Mouse (Mus musculus) lung, embryonic 15.5 days (tissue): ENCODE data around the gene Cenps. TPM values are rescaled to one million over a fixed set of nuclear protein-coding genes. Genes with fewer than 3 reads are reported as not detected.
A peak's percentile ranks its signal among the peaks of the same experiment; 100 is the strongest.

ENCODE experiments used
- ATAC-seq: fragments of 200-750 bp; cut with Nextera tagmentation; 2 replicates; pipeline ENCODE4 v1.8.0; 2017; ENCODE audit warnings: moderate number of reproducible peaks, borderline replicate concordance; ENCODE audit not compliant: low FRiP score, low TSS enrichment; ENCODE audit errors: extremely low read depth
- H3K27ac ChIP-seq: fragments of 300-500 bp; sonication (generic); 2 replicates; pipeline ENCODE4 v1.5.1; 2015; ENCODE audit warnings: moderate library complexity, mild to moderate bottlenecking, inconsistent platforms
- H3K27me3 ChIP-seq: fragments of 300-500 bp; sonication (generic); 2 replicates; pipeline ENCODE4 v1.6.1; 2015; ENCODE audit warnings: inconsistent platforms
- H3K36me3 ChIP-seq: fragments of 300-500 bp; sonication (generic); 2 replicates; pipeline ENCODE4 v1.6.1; 2015; ENCODE audit warnings: inconsistent platforms
- H3K4me1 ChIP-seq: fragments of 300-500 bp; sonication (generic); 2 replicates; pipeline ENCODE4 v1.6.1; 2015; ENCODE audit warnings: inconsistent platforms
- H3K4me2 ChIP-seq: fragments of 300-500 bp; sonication (generic); 2 replicates; pipeline ENCODE4 v1.6.1; 2015; ENCODE audit warnings: inconsistent platforms, mild to moderate bottlenecking, moderate library complexity
- H3K4me3 ChIP-seq: fragments of 300-500 bp; sonication (generic); 2 replicates; pipeline ENCODE4 v1.5.1; 2015; ENCODE audit warnings: mild to moderate bottlenecking, inconsistent platforms
- H3K9ac ChIP-seq: fragments of 300-500 bp; sonication (generic); 2 replicates; pipeline ENCODE4 v1.6.1; 2015; ENCODE audit warnings: inconsistent platforms
- H3K9me3 ChIP-seq: fragments of 300-500 bp; sonication (generic); 2 replicates; pipeline ENCODE4 v1.6.1; 2016; ENCODE audit warnings: inconsistent platforms
- WGBS: fragments of 180-500 bp; shearing (Covaris S2); methylation state at CpG from one replicate; pipeline ENCODE4 v1.1.7; 2015; 5-methylcytosine and 5-hydroxymethylcytosine counted together
- polyA plus RNA-seq: library from polyadenylated mRNA; unstranded; fragments of >200 nt; fragmentation: Nextera tagmentation; extraction: Ambion mirVana; gene quantifications from 2 replicates; pipeline ENCODE4 v1.2.1, GENCODE M21; 2015

Gene Cenps
- polyA plus RNA-seq = 36.2 and 40.7 TPM in 2 replicates

GRCm38 (mm10) chr4:149136982-149137770 is at the start of gene Cenps:
TSS of gene Cenps (minus strand) at chr4:149137629.
- peak within 1 kb of the TSS; percentile 84 for H3K4me2 ChIP-seq
- WGBS = under 1% methylated on average over 68 of the region's 68 CpGs
- peak within 1 kb of the TSS; percentile 76 for H3K9ac ChIP-seq
- H3K36me3 ChIP-seq = no peaks in the 10 kb centered on the region
- peaks cover 18% of the 10 kb centered on the region for H3K4me1 ChIP-seq
- ATAC-seq = peak; percentile 88
- no peaks in the 10 kb centered on the region for H3K9me3 ChIP-seq
- H3K27ac ChIP-seq = peak within 1 kb of the TSS; percentile 88
- peak within 1 kb of the TSS; percentile 54 for H3K4me3 ChIP-seq
- H3K27me3 ChIP-seq = no peaks in the 10 kb centered on the region

GRCm38 (mm10) chr4:149182755-149183154 is 45.3 kb upstream of the Cenps start:
- H3K4me3 ChIP-seq = no peak overlapping the region
- H3K27ac ChIP-seq = no peak overlapping the region
- H3K9ac ChIP-seq = no peak overlapping the region
- peaks cover 11% of the 10 kb centered on the region for H3K4me1 ChIP-seq
- no peak overlapping the region for H3K4me2 ChIP-seq
- peaks cover 58% of the 10 kb centered on the region for H3K36me3 ChIP-seq
- H3K27me3 ChIP-seq = no peaks in the 10 kb centered on the region
- no peak for ATAC-seq
- 62% methylated on average over 4 of the region's 4 CpGs for WGBS
- no peaks in the 10 kb centered on the region for H3K9me3 ChIP-seq

DNA sequence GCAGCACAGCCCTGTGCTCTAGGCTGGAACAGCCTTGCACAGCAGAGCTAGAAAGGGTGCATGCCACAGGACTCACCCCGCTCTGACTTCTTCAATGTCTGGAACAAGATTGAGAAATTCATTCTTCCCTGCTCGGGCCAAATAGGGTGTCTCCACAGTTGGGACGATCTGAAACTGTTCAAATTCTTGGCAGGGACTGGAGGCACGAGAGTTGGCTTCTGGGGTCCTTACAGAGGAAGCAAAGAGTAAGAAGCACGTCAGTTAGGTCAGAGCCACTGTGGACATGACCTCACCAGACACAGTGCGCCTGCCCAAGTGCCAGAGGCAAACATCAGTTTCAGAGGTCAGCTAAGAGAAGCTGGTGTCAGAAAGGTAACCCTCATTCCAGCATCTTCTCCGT is 44.8 kb upstream of the Cenps start:
- Histone ChIP-seq H3K27me3 (no peaks in the 10 kb centered on the region), H3K4me1 (peaks cover 11% of the 10 kb centered on the region), H3K4me2 (no peak overlapping the region), H3K27ac (no peak overlapping the region), H3K9ac (no peak overlapping the region), H3K4me3 (no peak overlapping the region), H3K36me3 (peaks cover 52% of the 10 kb centered on the region), H3K9me3 (no peaks in the 10 kb centered on the region)
- ATAC-seq = no peak
- WGBS = 77% methylated on average over 7 of the region's 7 CpGs

DNA sequence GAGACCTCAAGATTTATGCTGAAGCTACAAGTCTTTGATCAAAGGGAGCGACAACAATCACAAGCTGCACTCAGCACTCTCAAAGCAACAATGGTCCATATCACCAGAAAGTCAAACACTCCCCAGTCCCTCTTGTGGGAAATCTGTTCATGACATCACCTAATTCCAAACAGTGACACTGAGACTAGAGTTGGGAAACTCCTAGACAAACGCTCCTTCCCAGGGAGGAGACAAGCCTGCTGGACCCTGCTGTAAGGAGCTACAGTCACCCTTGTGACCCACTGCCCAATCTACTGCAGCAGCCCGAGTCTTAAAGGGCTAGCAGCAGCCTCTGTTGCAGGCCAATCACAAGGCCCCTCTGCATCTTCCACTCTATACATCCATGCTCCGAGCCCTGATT is 42.1 kb upstream of the Cenps start:
- Histone ChIP-seq H3K9me3 (no peaks in the 10 kb centered on the region), H3K4me1 (peaks cover 11% of the 10 kb centered on the region), H3K36me3 (peaks cover 37% of the 10 kb centered on the region), H3K4me2 (no peak overlapping the region), H3K27ac (peak overlapping the region; percentile 47), H3K27me3 (no peaks in the 10 kb centered on the region), H3K9ac (no peak overlapping the region), H3K4me3 (no peak overlapping the region)
- ATAC-seq = no peak
- WGBS = 44% methylated on average over 4 of the region's 4 CpGs

DNA sequence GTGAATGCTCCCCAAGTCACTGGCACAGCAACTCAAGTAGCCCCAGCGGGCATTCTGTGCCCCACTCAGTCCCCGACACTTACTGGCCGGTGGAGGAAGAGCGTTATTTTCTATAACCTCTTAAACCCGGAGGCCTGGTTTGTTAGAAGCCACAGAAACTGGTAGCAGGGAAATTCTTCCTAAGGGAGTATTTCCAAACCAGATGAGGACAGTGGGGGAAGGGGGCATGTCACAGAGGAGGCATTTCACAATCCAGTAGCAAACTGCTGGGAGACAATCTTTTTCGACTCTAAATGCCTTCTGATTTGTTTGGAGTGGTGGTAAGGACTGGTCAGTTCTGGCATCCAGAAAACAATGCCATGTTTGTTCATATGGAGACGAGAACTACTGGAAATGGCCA is 41.7 kb upstream of the Cenps start:
- ATAC-seq = no peak
- peak overlapping the region; percentile 47 for H3K27ac ChIP-seq
- no peak overlapping the region for H3K4me3 ChIP-seq
- peaks cover 11% of the 10 kb centered on the region for H3K4me1 ChIP-seq
- H3K36me3 ChIP-seq = peaks cover 33% of the 10 kb centered on the region
- no peaks in the 10 kb centered on the region for H3K9me3 ChIP-seq
- no peak overlapping the region for H3K4me2 ChIP-seq
- no peak overlapping the region for H3K9ac ChIP-seq
- no peaks in the 10 kb centered on the region for H3K27me3 ChIP-seq
- WGBS = 49% methylated on average over 7 of the region's 7 CpGs

DNA sequence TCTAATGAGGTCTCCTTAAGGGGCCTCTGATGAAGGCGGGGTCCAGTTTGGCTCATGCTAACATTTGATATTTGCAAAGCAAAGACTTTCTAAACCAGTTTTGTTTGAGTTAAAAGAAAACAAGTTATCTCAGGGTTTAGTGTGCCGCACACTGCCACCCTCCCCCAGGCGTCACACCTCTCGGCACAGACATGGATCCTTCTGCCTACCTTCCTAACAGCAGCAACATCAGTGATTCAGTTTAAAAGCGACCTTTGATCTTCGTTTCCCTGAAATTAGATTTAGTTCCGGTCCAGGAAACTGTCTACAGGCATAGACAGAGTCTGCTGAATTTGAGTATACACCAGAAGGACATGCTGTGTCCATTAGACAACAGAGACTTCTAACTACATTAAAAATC is 40.9 kb upstream of the Cenps start:
- Histone ChIP-seq H3K27me3 (no peaks in the 10 kb centered on the region), H3K9ac (no peak overlapping the region), H3K4me2 (no peak overlapping the region), H3K4me1 (peaks cover 11% of the 10 kb centered on the region), H3K27ac (no peak overlapping the region), H3K9me3 (no peaks in the 10 kb centered on the region), H3K4me3 (no peak overlapping the region), H3K36me3 (peaks cover 26% of the 10 kb centered on the region)
- 69% methylated on average over 7 of the region's 7 CpGs for WGBS
- ATAC-seq = no peak

- Histone ChIP-seq H3K36me3 (peaks cover 17% of the 10 kb centered on the region), H3K9ac (no peak overlapping the region), H3K4me3 (no peak overlapping the region), H3K4me2 (no peak overlapping the region), H3K4me1 (peaks cover 19% of the 10 kb centered on the region), H3K9me3 (no peaks in the 10 kb centered on the region), H3K27me3 (no peaks in the 10 kb centered on the region), H3K27ac (no peak overlapping the region)
- no peak for ATAC-seq
- 60% methylated on average over 5 of the region's 5 CpGs for WGBS
These were observed 39.6 kb upstream of the Cenps start for GRCm38 (mm10) chr4:149177046-149177445.

DNA sequence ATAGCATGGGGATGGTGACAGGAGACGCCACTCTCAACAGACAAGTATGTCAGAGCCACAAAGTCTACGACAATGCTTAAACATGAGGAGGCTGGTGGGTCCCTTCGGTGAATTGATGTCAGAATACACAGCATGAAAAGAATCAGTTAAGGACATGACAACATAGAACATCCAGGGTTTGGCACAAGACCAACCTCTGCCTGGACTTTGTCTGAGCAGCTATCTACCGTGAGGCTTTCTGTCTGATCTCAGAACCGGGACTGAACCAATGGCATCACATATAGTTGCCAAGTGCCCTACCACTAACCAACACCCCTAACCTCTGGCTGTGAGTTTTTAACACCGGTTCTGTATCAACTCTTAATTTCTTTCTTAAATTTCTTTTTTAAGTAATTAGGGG is 39.2 kb upstream of the Cenps start:
- H3K4me1 ChIP-seq = peaks cover 23% of the 10 kb centered on the region
- no peaks in the 10 kb centered on the region for H3K9me3 ChIP-seq
- WGBS = 67% methylated on average over 6 of the region's 6 CpGs
- H3K27me3 ChIP-seq = no peaks in the 10 kb centered on the region
- no peak overlapping the region for H3K4me3 ChIP-seq
- no peak overlapping the region for H3K4me2 ChIP-seq
- H3K36me3 ChIP-seq = peaks cover 13% of the 10 kb centered on the region
- ATAC-seq = no peak
- H3K9ac ChIP-seq = no peak overlapping the region
- H3K27ac ChIP-seq = no peak overlapping the region

GRCm38 (mm10) chr4:149173661-149174060 is 36.2 kb upstream of the Cenps start:
- ATAC-seq = no peak
- Histone ChIP-seq H3K4me2 (no peak overlapping the region), H3K27me3 (no peaks in the 10 kb centered on the region), H3K36me3 (no peaks in the 10 kb centered on the region), H3K9me3 (no peaks in the 10 kb centered on the region), H3K4me1 (peaks cover 16% of the 10 kb centered on the region), H3K9ac (no peak overlapping the region), H3K27ac (no peak overlapping the region), H3K4me3 (no peak overlapping the region)
- WGBS = 76% methylated on average over 6 of the region's 6 CpGs

DNA sequence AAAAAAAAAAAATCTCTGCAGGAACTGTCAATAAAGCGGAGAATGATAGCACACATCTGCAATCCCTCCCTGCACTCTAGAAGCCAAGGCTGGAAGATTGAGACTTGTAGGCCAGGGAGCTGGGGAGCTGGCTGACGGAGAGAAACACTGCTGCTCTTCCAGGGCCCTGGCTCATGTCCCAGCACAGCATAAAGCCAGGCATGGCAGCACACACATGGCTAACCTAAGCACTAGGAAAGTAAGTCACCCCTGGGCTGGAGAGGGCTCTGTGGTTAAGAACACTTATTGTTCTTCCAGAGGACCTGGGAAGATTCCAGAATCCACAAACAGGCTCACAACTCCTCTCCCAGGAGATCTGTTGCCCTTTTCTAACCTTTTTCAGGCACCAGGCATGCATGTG is 35.2 kb upstream of the Cenps start:
- peak overlapping the region; percentile 70 for H3K27ac ChIP-seq
- no peaks in the 10 kb centered on the region for H3K27me3 ChIP-seq
- WGBS = 34% methylated on average over 2 of the region's 2 CpGs
- peak; percentile 55; the same call in 1 of the 2 replicates for ATAC-seq
- H3K4me2 ChIP-seq = no peak overlapping the region
- no peak overlapping the region for H3K9ac ChIP-seq
- no peaks in the 10 kb centered on the region for H3K36me3 ChIP-seq
- no peak overlapping the region for H3K4me3 ChIP-seq
- H3K4me1 ChIP-seq = peaks cover 13% of the 10 kb centered on the region
- no peaks in the 10 kb centered on the region for H3K9me3 ChIP-seq

DNA sequence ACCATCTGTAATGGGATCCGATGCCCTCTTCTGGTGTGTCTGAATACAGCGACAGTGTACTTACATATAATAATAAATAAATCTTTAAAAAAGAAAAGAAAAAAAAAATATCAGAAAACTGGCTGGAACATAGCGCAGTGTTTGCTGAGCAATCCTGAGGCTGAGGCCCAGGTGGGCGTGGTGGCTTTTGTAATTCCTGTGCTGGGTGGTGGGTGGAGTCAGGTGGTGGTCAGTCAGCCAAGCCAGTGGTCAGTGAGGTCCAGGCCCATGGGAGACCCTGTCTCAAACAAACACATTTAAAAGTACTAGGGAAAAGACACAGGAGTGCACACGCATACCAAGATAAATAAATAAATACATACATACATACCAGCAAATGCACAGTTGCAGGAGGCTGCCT is 34.7 kb upstream of the Cenps start:
- H3K27me3 ChIP-seq = no peaks in the 10 kb centered on the region
- H3K4me1 ChIP-seq = peaks cover 13% of the 10 kb centered on the region
- WGBS = 80% methylated on average over 5 of the region's 5 CpGs
- H3K4me3 ChIP-seq = no peak overlapping the region
- no peaks in the 10 kb centered on the region for H3K36me3 ChIP-seq
- H3K9me3 ChIP-seq = no peaks in the 10 kb centered on the region
- H3K4me2 ChIP-seq = no peak overlapping the region
- H3K9ac ChIP-seq = no peak overlapping the region
- H3K27ac ChIP-seq = peak overlapping the region; percentile 70
- ATAC-seq = no peak

DNA sequence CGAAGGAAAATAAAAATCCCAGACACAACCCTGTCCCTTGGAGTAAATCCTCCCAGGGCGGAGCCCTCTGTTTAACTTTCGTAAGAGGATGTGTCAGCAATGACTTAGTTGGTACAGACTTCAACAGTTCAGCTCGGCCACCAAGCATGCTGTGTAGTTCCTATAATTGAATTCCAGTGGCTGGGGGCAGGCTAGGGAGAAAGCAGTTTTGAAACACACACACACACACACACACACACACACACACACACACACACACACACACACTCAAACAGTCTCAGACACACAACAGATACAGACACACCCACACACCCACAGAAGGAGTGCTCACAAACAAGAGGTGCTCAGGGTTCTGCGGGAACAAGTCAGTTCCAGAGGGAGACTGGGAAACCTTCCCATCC is 34.2 kb upstream of the Cenps start:
- H3K9me3 ChIP-seq = no peaks in the 10 kb centered on the region
- H3K4me3 ChIP-seq = no peak overlapping the region
- no peak overlapping the region for H3K4me2 ChIP-seq
- 55% methylated on average over 5 of the region's 5 CpGs for WGBS
- no peaks in the 10 kb centered on the region for H3K27me3 ChIP-seq
- ATAC-seq = 0 out of 2 replicates have a peak, but pooled peaks have one; percentile 6
- H3K27ac ChIP-seq = peak overlapping the region; percentile 70; the same call in 1 of the 2 replicates
- peaks cover 13% of the 10 kb centered on the region for H3K4me1 ChIP-seq
- H3K36me3 ChIP-seq = no peaks in the 10 kb centered on the region
- no peak overlapping the region for H3K9ac ChIP-seq
